Mouse (Mus musculus) left cerebral cortex, postnatal 36 days (tissue): ENCODE measurements around the gene Tmem178b. TPM values are rescaled to one million over a fixed set of nuclear protein-coding genes. Genes with fewer than 3 reads are reported as not detected.

Experiments
- DNase-seq, 2 experiments: peaks; one replicate each; pipeline ENCODE4 v3.0.0; 2021 to 2022; ENCODE audit warnings: low spot score in 2 of 2, mixed read lengths in 1 of 2
- intact Hi-C: fragments of 180-260 bp; cut with DNase I; formaldehyde crosslinking; loops from one replicate; pipeline ENCODE4 v1.15.1; 2025
- total RNA-seq, 2 experiments: library from RNA; stranded (reverse); gene quantifications; 2 replicates each; pipeline ENCODE4 v1.2.3; 2021

The Tmem178b gene
- total RNA-seq, 2 experiments from 2014 or later, result 246 to 266 TPM

GRCm38 (mm10) chr6:39916514-39916913, 43.4 kb downstream of the Tmem178b start:
- no peak for DNase-seq

GRCm38 (mm10) chr6:39917242-39917641, 44.2 kb downstream of the Tmem178b start:
- no peak for DNase-seq
- intact Hi-C loops, result no loop called here

More at GRCm38 (mm10) chr6:39916514-39916913, 43.4 kb downstream of the Tmem178b start:
- intact Hi-C loops, result no loop called here

GRCm38 (mm10) chr6:39917729-39918128, 44.7 kb downstream of the Tmem178b start:
- intact Hi-C loops, result no loop called here
- no peak for DNase-seq

- no peak for DNase-seq
- intact Hi-C loops, result no loop called here
Measured at GRCm38 (mm10) chr6:39919011-39919709, 46.1 kb downstream of the Tmem178b start.

- intact Hi-C loops, result no loop called here
- no peak for DNase-seq
Measured at GRCm38 (mm10) chr6:39926442-39926841, 53.4 kb downstream of the Tmem178b start.

- intact Hi-C loops, result no loop called here
- DNase-seq, result no peak
Measured at GRCm38 (mm10) chr6:39936590-39936989, 63.5 kb downstream of the Tmem178b start.

GRCm38 (mm10) chr6:39940920-39941319, 67.8 kb downstream of the Tmem178b start:
- intact Hi-C loops, result no loop called here
- DNase-seq, result no peak

GRCm38 (mm10) chr6:39944854-39945253, 71.8 kb downstream of the Tmem178b start:
- DNase-seq, result no peak
- intact Hi-C loops, result no loop called here

- DNase-seq, result no peak
- intact Hi-C loops, result no loop called here
Measured at GRCm38 (mm10) chr6:39945670-39946440, 72.8 kb downstream of the Tmem178b start.

- peak in 1 of 2 experiments; percentile 57 for DNase-seq
- intact Hi-C loops, result no loop called here
Measured at GRCm38 (mm10) chr6:39946601-39947000, 73.5 kb downstream of the Tmem178b start.

GRCm38 (mm10) chr6:39953951-39954350, 80.9 kb downstream of the Tmem178b start:
- intact Hi-C loops, result no loop called here
- DNase-seq, result no peak

GRCm38 (mm10) chr6:39955211-39955610, 82.1 kb downstream of the Tmem178b start:
- intact Hi-C loops, result no loop called here
- no peak for DNase-seq

GRCm38 (mm10) chr6:39964606-39965005, 91.5 kb downstream of the Tmem178b start:
- intact Hi-C loops, result no loop called here
- DNase-seq, result no peak

- no peak for DNase-seq
- intact Hi-C loops, result no loop called here
Measured at GRCm38 (mm10) chr6:39970281-39970680, 97.2 kb downstream of the Tmem178b start.

- DNase-seq, result peak; percentile 15 to 21
- intact Hi-C loops, result no loop called here
Measured at GRCm38 (mm10) chr6:39978942-39979341, 105.9 kb downstream of the Tmem178b start.

- no peak for DNase-seq
- intact Hi-C loops, result no loop called here
Measured at GRCm38 (mm10) chr6:39990772-39991171, 117.7 kb downstream of the Tmem178b start.

- intact Hi-C loops, result no loop called here
- no peak for DNase-seq
Measured at GRCm38 (mm10) chr6:39991922-39992321, 118.9 kb downstream of the Tmem178b start.

GRCm38 (mm10) chr6:40006006-40006765, 133.1 kb downstream of the Tmem178b start:
- no peak for DNase-seq
- intact Hi-C loops, result no loop called here

- no peak for DNase-seq
- intact Hi-C loops, result no loop called here
Measured at GRCm38 (mm10) chr6:40008166-40008907, 135.3 kb downstream of the Tmem178b start.

GRCm38 (mm10) chr6:40009718-40010117, 136.6 kb downstream of the Tmem178b start:
- intact Hi-C loops, result no loop called here
- no peak for DNase-seq
